Mouse (Mus musculus): ENCODE data around the gene S1pr4. TPM values are rescaled to one million over a fixed set of nuclear protein-coding genes. Genes with fewer than 3 reads are reported as not detected.

The S1pr4 gene
- total RNA-seq, 2 experiments from 2014 or later: 6.2 to 8.3 TPM

- no peak for ATAC-seq (replicated peaks; ENCODE audit: poor library complexity)
Observed at GRCm38 (mm10) chr10:81467670-81468235, 32.2 kb downstream of the S1pr4 start.

DNA sequence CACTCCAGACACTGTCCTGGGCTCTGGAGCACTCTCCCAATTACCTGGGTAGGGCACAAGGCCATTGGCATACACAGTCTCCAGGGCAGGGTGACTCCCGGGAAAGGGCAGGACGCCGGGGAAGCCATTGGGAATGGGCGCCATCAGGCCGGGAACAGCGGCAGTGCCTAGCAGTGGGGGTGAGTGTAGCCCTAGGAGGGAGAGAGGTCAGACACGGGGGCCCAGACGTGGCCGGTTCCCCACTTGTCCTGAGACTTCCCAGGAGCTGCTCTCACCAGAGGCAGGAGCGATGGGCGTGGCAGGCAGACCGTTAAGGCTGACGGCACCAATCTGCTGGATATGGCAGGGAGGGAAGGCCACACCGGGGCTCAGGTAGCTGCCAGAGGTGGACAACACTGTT, 33.1 kb downstream of the S1pr4 start:
- no peak for ATAC-seq (replicated peaks; ENCODE audit: poor library complexity)

GRCm38 (mm10) chr10:81466066-81466465, 33.9 kb downstream of the S1pr4 start:
- no peak for ATAC-seq (replicated peaks; ENCODE audit: poor library complexity)

DNA sequence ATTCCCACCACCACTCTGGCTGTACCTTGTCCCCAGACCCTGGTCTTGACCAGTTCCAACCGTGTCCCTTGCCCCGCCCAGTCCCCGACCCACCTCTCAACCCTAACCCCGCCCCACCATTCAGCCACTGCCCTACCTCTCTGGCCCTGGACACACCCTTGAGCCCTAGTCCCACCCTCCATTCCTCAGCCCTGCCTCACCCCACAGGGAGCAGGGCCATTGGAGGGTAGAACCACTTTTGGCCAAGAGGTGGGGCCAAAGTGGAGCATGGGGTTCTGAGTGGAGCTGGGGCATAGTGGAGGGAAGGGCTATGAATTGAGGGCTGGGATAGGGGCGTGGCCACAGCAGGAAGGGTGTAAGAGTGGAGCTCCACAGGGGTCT, 34.7 kb downstream of the S1pr4 start:
- peak; percentile 32 for ATAC-seq (replicated peaks; ENCODE audit: poor library complexity)

DNA sequence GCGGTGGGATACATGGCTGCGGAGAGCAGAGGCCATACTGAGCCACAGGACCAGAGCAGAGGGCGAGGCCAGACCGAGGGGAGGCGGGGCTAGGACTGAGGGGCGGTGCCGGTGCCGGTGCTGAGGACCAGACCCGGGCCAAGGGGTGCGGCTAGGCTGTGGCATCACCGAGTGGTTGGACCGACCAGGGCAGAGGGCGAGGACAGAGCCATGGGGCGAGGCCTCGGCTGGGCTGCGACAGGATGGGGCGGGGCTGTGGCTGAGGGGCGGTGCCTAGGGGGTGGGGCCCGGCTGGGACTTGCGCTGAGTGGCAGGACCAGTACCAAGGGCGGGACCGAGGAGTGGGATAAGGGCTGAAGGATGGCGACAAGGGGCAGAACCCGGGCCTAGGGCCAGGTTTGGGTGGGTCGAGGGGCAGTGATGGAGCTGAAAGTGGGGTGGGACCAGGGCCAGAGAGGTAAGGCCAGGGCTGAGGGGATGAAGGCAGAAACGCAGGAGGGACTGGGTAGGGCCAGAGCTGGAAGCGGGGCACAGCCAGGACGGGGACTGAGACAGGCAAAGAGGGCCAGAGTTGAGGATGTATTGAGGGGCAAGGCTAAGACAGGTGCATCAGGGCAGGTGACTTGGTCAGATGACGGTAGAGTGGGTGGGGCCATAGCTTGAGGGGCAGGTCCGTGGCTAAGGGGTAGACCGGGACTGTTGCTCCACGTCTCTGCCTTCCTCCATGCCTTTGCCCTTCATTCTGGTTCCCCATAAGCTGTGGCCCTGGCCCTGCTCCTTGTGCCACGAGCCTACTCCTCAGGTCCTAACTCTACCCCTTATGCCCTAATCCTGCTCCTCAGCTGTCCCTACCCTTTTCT, 35.3 kb downstream of the S1pr4 start:
- ATAC-seq (replicated peaks; ENCODE audit: poor library complexity): peak; percentile 84

DNA sequence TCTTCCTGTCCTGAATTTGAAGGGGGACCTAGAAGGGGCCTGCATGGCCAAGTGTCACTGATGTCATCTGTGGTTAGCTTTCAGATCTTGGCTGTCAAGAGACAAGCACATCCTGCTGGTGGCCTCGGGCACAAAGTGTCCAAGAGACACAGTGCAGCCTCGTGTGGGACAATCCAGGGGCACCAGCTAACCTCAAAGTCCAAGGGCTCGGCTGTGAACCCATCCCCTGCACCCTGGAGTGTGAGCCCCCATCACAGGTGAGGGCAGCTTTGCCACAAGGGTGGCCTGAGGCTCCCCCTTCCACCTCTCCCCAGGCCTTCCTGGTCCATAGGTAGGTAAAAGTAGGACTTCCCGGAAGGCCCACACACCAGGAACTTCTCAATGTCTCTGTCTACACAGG, 36.4 kb downstream of the S1pr4 start:
- ATAC-seq (replicated peaks; ENCODE audit: poor library complexity): no peak

GRCm38 (mm10) chr10:81462917-81463316, 37.0 kb downstream of the S1pr4 start:
- no peak for ATAC-seq (replicated peaks; ENCODE audit: poor library complexity)

GRCm38 (mm10) chr10:81462415-81462804, 37.5 kb downstream of the S1pr4 start:
- ATAC-seq (replicated peaks; ENCODE audit: poor library complexity): no peak

GRCm38 (mm10) chr10:81461673-81462414, 38.1 kb downstream of the S1pr4 start:
- no peak for ATAC-seq (replicated peaks; ENCODE audit: poor library complexity)

DNA sequence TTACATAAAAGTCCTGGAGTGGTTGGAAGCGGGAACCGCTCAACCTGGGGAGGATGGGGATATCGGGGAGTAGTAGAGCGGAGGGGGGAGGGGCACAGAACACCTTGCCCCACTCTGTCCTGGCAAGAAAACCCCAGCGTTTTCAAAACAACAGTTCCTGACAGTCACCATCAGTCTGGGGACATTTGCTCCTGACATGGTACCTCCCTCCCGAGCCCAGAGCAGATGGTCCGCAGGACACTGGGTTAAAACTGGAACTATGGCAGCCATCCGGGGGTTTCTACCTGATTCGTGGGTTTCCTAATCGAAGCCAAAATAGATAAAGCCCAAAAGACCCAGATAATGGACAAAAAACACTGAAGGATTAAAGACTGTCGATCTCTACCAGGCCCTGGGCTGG, 39.0 kb downstream of the S1pr4 start:
- ATAC-seq (replicated peaks; ENCODE audit: poor library complexity): no peak

- ATAC-seq (replicated peaks; ENCODE audit: poor library complexity): no peak
Observed at GRCm38 (mm10) chr10:81460471-81460870, 39.5 kb downstream of the S1pr4 start.

- no peak for ATAC-seq (replicated peaks; ENCODE audit: poor library complexity)
Observed at GRCm38 (mm10) chr10:81459399-81459798, 40.5 kb downstream of the S1pr4 start.

DNA sequence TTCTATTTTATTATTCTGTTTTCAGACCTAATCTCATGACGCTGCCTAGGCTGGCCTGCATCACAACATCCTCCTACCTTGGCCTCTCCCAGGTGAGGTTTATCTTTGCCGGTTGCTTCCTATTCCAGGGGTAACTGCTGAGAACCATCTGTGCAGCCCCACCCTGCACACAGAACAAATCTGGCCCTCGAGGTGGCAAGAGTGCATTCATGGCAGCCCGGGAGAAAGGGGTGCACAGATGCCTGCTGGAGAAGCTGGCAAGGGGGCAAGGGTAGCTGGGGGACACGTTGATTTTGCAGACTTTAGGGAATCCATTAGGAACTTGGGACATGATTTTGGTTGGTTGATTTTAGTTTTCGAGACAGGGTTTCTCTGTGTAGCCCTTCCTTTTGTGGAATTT, 41.7 kb downstream of the S1pr4 start:
- no peak for ATAC-seq (replicated peaks; ENCODE audit: poor library complexity)

- no peak for ATAC-seq (replicated peaks; ENCODE audit: poor library complexity)
Observed at GRCm38 (mm10) chr10:81457624-81458023, 42.3 kb downstream of the S1pr4 start.

GRCm38 (mm10) chr10:81456983-81457563, 42.9 kb downstream of the S1pr4 start:
- peak; percentile 77 for ATAC-seq (replicated peaks; ENCODE audit: poor library complexity)

DNA sequence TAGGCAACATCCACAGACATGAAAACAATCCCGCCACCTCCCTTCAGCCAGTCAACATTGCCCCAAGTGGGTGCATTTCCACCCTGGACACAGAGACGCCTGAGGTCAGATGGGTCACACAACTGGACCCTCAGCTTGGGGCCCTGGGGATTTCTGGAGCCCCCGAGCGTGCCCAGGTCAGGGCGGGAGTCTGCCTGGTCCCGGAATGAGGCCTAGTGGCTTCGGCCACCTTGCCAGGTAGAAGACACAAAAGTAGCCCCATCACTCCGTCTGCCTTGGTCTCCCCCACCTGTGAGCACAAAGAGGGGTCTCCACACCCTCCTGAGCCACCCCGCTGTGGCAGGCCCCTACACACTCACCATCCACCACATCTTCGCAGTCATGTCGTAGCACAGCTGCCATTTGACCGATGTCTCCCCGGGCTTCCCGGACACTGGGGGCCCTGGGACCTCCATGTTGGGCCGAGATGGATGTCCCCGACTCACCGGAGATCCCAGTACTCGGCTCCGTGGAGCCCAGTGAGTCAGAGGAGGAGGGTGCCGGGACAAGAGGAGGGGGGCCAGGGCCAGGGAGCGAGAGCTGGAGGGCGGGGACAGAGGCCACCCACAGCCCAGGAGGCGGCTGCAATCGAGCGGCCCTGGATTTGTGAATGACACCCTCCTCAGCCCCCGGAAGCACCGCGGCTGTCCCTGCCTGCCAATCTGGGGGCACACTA, 44.6 kb downstream of the S1pr4 start, which contains the start of gene Nfic:
Nfic (minus strand) TSS at position 455 of the 715 bp plus-strand sequence.
- ATAC-seq (replicated peaks; ENCODE audit: poor library complexity): no peak

GRCm38 (mm10) chr10:81454106-81454505, 45.8 kb downstream of the S1pr4 start:
- no peak for ATAC-seq (replicated peaks; ENCODE audit: poor library complexity)

DNA sequence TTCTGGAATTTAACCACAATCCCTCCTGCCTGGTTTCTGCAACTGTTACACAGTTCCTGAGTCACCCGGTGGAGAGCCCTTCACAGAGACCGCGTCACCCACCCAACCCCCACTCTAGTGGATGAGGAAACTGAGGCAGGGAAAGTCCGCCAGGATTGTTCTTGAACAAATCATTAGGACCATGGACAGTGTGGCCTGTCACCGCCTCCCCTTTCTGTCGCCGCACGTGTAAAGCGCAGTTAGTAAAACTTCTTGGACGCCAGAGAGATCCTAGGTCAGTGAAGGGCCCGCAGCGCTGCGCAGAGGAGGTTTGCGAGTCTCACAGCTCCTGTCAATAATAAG, 47.0 kb downstream of the S1pr4 start:
- no peak for ATAC-seq (replicated peaks; ENCODE audit: poor library complexity)

DNA sequence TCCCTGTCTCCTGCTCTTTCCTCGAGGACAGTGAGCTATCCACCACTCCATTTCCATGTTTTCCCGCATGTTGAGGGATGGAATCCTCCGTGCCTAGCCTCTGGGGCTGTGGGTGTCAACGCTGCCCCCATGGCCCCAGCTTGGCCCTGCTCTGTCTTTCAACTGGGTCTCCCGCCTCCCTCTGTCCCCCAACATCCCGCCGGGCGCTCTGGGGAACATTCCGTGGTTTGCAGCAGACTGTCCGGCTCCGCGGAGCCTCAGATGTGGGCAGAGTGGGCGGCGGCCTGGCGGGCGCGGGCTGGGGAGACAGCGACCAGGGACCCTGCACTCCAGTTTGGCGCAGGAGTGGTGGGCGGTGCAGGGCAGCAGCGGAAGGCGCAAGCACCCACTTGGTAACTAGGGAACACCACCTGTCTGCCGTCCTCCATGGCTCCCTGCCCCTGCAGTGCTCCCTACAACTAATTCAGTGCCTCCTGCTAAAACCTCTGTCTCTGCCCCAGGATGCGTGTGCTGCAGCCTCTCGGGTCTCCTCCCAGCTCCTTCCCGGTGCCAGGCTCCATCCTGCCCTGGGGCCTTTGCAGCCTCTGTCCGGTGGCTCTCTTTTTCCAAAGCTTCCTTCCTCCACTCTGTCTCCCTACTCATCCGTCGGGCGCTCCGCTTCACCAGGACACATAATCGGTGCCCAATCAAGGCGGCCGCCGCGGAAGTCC, 47.5 kb downstream of the S1pr4 start:
- ATAC-seq (replicated peaks; ENCODE audit: poor library complexity): no peak

DNA sequence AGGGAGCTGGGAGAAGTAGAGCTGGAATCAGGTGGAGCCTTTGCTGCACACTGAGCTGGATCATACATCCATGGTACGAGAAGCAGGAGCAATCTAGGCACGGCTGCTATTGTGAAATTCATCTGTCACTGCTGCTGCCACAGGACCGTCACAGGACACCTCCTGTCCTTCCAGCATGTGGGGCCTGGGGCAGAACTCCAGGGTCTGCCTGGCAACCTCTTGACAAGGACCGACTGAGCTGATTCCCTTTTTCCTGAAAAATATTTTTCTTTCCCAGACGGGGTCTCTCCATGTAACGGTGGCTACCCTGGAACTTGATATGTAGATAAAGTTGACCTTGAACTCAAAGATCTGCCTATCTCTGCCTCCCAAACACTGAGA, 48.6 kb downstream of the S1pr4 start:
- ATAC-seq (replicated peaks; ENCODE audit: poor library complexity): no peak

Measured in megakaryocyte progenitor cell, adult 5-6 weeks (primary cell).